Mouse (Mus musculus): ENCODE data around the gene Vav2.

The Vav2 gene

GRCm38 (mm10) chr2:27426855-27427457 lies at the start of gene Vav2:
Gene Vav2 (minus strand): TSS chr2:27427033.
- DNase-seq (ENCODE audit: low read depth, low spot score) = peak; percentile 91

GRCm38 (mm10) chr2:27475495-27476302 lies 48.9 kb upstream of the Vav2 start:
- DNase-seq (ENCODE audit: low read depth, low spot score) = peak; percentile 86

- DNase-seq (ENCODE audit: low read depth, low spot score) = peak; percentile 45
Measured at GRCm38 (mm10) chr2:27474621-27475484, 48.0 kb upstream of the Vav2 start.

GRCm38 (mm10) chr2:27473911-27474310 lies 47.1 kb upstream of the Vav2 start:
- DNase-seq (ENCODE audit: low read depth, low spot score) = no peak

GRCm38 (mm10) chr2:27473061-27473765 lies 46.4 kb upstream of the Vav2 start:
- peak; percentile 31 for DNase-seq (ENCODE audit: low read depth, low spot score)

GRCm38 (mm10) chr2:27471170-27471584 lies 44.3 kb upstream of the Vav2 start:
- DNase-seq (ENCODE audit: low read depth, low spot score) = no peak

- DNase-seq (ENCODE audit: low read depth, low spot score) = no peak
Measured at GRCm38 (mm10) chr2:27470535-27470934, 43.7 kb upstream of the Vav2 start.

GRCm38 (mm10) chr2:27469991-27470355 lies 43.1 kb upstream of the Vav2 start:
- DNase-seq (ENCODE audit: low read depth, low spot score) = no peak

- DNase-seq (ENCODE audit: low read depth, low spot score) = no peak
Measured at GRCm38 (mm10) chr2:27469292-27469990, 42.6 kb upstream of the Vav2 start.

- no peak for DNase-seq (ENCODE audit: low read depth, low spot score)
Measured at GRCm38 (mm10) chr2:27462901-27463300, 36.1 kb upstream of the Vav2 start.

GRCm38 (mm10) chr2:27461881-27462660 lies 35.2 kb upstream of the Vav2 start:
- no peak for DNase-seq (ENCODE audit: low read depth, low spot score)

- no peak for DNase-seq (ENCODE audit: low read depth, low spot score)
Measured at GRCm38 (mm10) chr2:27460651-27461050, 33.8 kb upstream of the Vav2 start.

- DNase-seq (ENCODE audit: low read depth, low spot score) = no peak
Measured at GRCm38 (mm10) chr2:27460163-27460562, 33.3 kb upstream of the Vav2 start.

GRCm38 (mm10) chr2:27459735-27460134 lies 32.9 kb upstream of the Vav2 start:
- DNase-seq (ENCODE audit: low read depth, low spot score) = no peak

GRCm38 (mm10) chr2:27450226-27450625 lies 23.4 kb upstream of the Vav2 start:
- DNase-seq (ENCODE audit: low read depth, low spot score) = no peak

- peak; percentile 54 for DNase-seq (ENCODE audit: low read depth, low spot score)
Measured at GRCm38 (mm10) chr2:27447782-27448181, 20.9 kb upstream of the Vav2 start.

- no peak for DNase-seq (ENCODE audit: low read depth, low spot score)
Measured at GRCm38 (mm10) chr2:27446812-27447211, 20.0 kb upstream of the Vav2 start.

GRCm38 (mm10) chr2:27445910-27446309 lies 19.1 kb upstream of the Vav2 start:
- no peak for DNase-seq (ENCODE audit: low read depth, low spot score)

GRCm38 (mm10) chr2:27443450-27443708 lies 16.5 kb upstream of the Vav2 start:
- no peak for DNase-seq (ENCODE audit: low read depth, low spot score)

GRCm38 (mm10) chr2:27442708-27443449 lies 16.0 kb upstream of the Vav2 start:
- DNase-seq (ENCODE audit: low read depth, low spot score) = no peak
